Mouse (Mus musculus) E14TG2a.4 (cell line): Measurements from ENCODE around the gene Icos.

Experiments
- CTCF ChIP-seq: conservative IDR thresholded peaks from 2 replicates; pipeline ENCODE4 v1.5.1; 2014; ENCODE audit warnings: low read length
- POU5F1 ChIP-seq: IDR thresholded peaks from 2 replicates; pipeline ENCODE4 v1.6.1; 2014; ENCODE audit warnings: low read length, borderline replicate concordance

- TF ChIP-seq CTCF (no peak), POU5F1 (no peak)
Measured at GRCm38 (mm10) chr1:60979843-60980235, 2.1 kb downstream of the Icos start.
